Mouse (Mus musculus) forebrain, embryonic 11.5 days (tissue): Measurements from ENCODE around the gene Pnmal1. TPM values are rescaled to one million over a fixed set of nuclear protein-coding genes. Genes with fewer than 3 reads are reported as not detected.

Experiments
- ATAC-seq: fragments of 200-750 bp; cut with Nextera tagmentation; replicated peaks from 2 replicates; pipeline ENCODE4 v1.8.0; 2017; ENCODE audit warnings: moderate TSS enrichment; ENCODE audit not compliant: low FRiP score
- DNase-seq: peaks from one replicate; pipeline ENCODE4 v3.0.0-alpha.2; 2017; ENCODE audit warnings: low spot score
- H3K27ac ChIP-seq: fragments of 300-500 bp; sonication (generic); 2 replicates; pipeline ENCODE4 v1.5.1; 2014; ENCODE audit warnings: low read depth, low read length
- H3K27me3 ChIP-seq: fragments of 300-500 bp; sonication (generic); 2 replicates; pipeline ENCODE4 v1.6.1; 2014; ENCODE audit warnings: mild to moderate bottlenecking, low read length, mixed read lengths; ENCODE audit not compliant: control insufficient read depth, insufficient read depth
- H3K36me3 ChIP-seq: fragments of 300-500 bp; sonication (generic); 2 replicates; pipeline ENCODE4 v1.6.1; 2014; ENCODE audit warnings: mild to moderate bottlenecking, low read length, moderate library complexity, mixed read lengths; ENCODE audit not compliant: control insufficient read depth, insufficient read depth
- H3K4me1 ChIP-seq: fragments of 300-500 bp; sonication (generic); replicated peaks from 2 replicates; pipeline ENCODE4 v1.6.1; 2014; ENCODE audit warnings: low read length, mixed read lengths; ENCODE audit not compliant: control insufficient read depth, insufficient read depth
- H3K4me2 ChIP-seq: fragments of 300-500 bp; sonication (generic); 2 replicates; pipeline ENCODE4 v1.6.1; 2014; ENCODE audit warnings: low read depth, mild to moderate bottlenecking, low read length, moderate library complexity, mixed read lengths; ENCODE audit not compliant: severe bottlenecking
- H3K4me3 ChIP-seq: fragments of 300-500 bp; sonication (generic); 2 replicates; pipeline ENCODE4 v1.5.1; 2014; ENCODE audit warnings: low read depth, low read length
- H3K9ac ChIP-seq: fragments of 300-500 bp; sonication (generic); 2 replicates; pipeline ENCODE4 v1.6.1; 2014; ENCODE audit warnings: low read length
- H3K9me3 ChIP-seq: fragments of 300-500 bp; sonication (generic); 2 replicates; pipeline ENCODE4 v1.6.1; 2016; ENCODE audit warnings: low read length, mixed read lengths; ENCODE audit not compliant: control insufficient read depth
- WGBS: fragments of 180-500 bp; shearing (Covaris S2); extraction: QIAGEN DNeasy Blood & Tissue Kit; methylation state at CpG from one replicate; pipeline ENCODE4 v1.1.7; 2014; 5-methylcytosine and 5-hydroxymethylcytosine counted together
- polyA plus RNA-seq: library from polyadenylated mRNA; unstranded; fragments of >200 nt; fragmentation: Nextera tagmentation; extraction: Ambion mirVana; gene quantifications from 2 replicates; pipeline ENCODE4 v1.2.1, GENCODE M21; 2014

Pnmal1 gene
- polyA plus RNA-seq, 1 experiment from 2014 or later, result 20.4 TPM

- no peak overlapping the region for H3K9ac ChIP-seq
- 41% methylated on average over 14 of the region's 14 CpGs for WGBS
- H3K27me3 ChIP-seq, result no peaks in the 10 kb centered on the region
- H3K9me3 ChIP-seq, result no peaks in the 10 kb centered on the region
- ATAC-seq (peak; percentile 47), DNase-seq (no peak)
- H3K27ac ChIP-seq, result no peak overlapping the region
- H3K4me2 ChIP-seq, result no peak overlapping the region
- H3K4me3 ChIP-seq, result no peak overlapping the region
- no peaks in the 10 kb centered on the region for H3K36me3 ChIP-seq
- peaks cover under 1% of the 10 kb centered on the region; the same call in 1 of the 2 replicates for H3K4me1 ChIP-seq
Observed at GRCm38 (mm10) chr7:16932704-16933577, 26.5 kb upstream of the Pnmal1 start.

GRCm38 (mm10) chr7:16937312-16937711 lies 22.2 kb upstream of the Pnmal1 start:
- ATAC-seq, result no peak
- no peak overlapping the region for H3K4me3 ChIP-seq
- no peak overlapping the region for H3K9ac ChIP-seq
- no peak overlapping the region for H3K4me2 ChIP-seq
- H3K9me3 ChIP-seq, result no peaks in the 10 kb centered on the region
- no peak for DNase-seq
- H3K27me3 ChIP-seq, result no peaks in the 10 kb centered on the region
- H3K36me3 ChIP-seq, result no peaks in the 10 kb centered on the region
- H3K27ac ChIP-seq, result no peak overlapping the region
- H3K4me1 ChIP-seq, result peaks cover 5% of the 10 kb centered on the region; the same call in 1 of the 2 replicates
- 52% methylated on average over 4 of the region's 4 CpGs for WGBS

GRCm38 (mm10) chr7:16938117-16938791 lies 21.2 kb upstream of the Pnmal1 start:
- Histone ChIP-seq H3K4me3 (no peak overlapping the region), H3K27ac (0 out of 2 replicates have a peak overlapping the region, but pooled peaks have one; percentile 25), H3K4me1 (peaks cover 9% of the 10 kb centered on the region; the same call in 1 of the 2 replicates), H3K4me2 (no peak overlapping the region), H3K27me3 (no peaks in the 10 kb centered on the region), H3K9me3 (no peaks in the 10 kb centered on the region), H3K9ac (no peak overlapping the region), H3K36me3 (no peaks in the 10 kb centered on the region)
- no peak for DNase-seq
- ATAC-seq, result peak; percentile 51; the same call in 1 of the 2 replicates
- WGBS, result 70% methylated on average over 17 of the region's 17 CpGs

GRCm38 (mm10) chr7:16940292-16940691 lies 19.2 kb upstream of the Pnmal1 start:
- Histone ChIP-seq H3K36me3 (no peaks in the 10 kb centered on the region), H3K4me3 (no peak overlapping the region), H3K27ac (no peak overlapping the region), H3K27me3 (peaks cover 3% of the 10 kb centered on the region), H3K9me3 (no peaks in the 10 kb centered on the region), H3K4me1 (peaks cover 11% of the 10 kb centered on the region; the same call in 1 of the 2 replicates), H3K9ac (no peak overlapping the region), H3K4me2 (no peak overlapping the region)
- no peak for ATAC-seq
- WGBS, result 57% methylated on average over 7 of the region's 7 CpGs
- DNase-seq, result no peak

- Histone ChIP-seq H3K4me3 (no peak overlapping the region), H3K27ac (peak overlapping the region; percentile 20; the same call in 1 of the 2 replicates), H3K9me3 (no peaks in the 10 kb centered on the region), H3K4me1 (peaks cover 19% of the 10 kb centered on the region), H3K9ac (no peak overlapping the region), H3K36me3 (no peaks in the 10 kb centered on the region), H3K27me3 (peaks cover 29% of the 10 kb centered on the region), H3K4me2 (no peak overlapping the region)
- 60% methylated on average over 4 of the region's 4 CpGs for WGBS
- DNase-seq (no peak), ATAC-seq (no peak)
Observed at GRCm38 (mm10) chr7:16942861-16943260, 16.6 kb upstream of the Pnmal1 start.

- peak within 1 kb of the TSS; percentile 91 for H3K4me2 ChIP-seq
- H3K4me1 ChIP-seq, result peaks cover 22% of the 10 kb centered on the region
- H3K36me3 ChIP-seq, result no peaks in the 10 kb centered on the region
- H3K9me3 ChIP-seq, result no peaks in the 10 kb centered on the region
- ATAC-seq, result peak; percentile 91
- H3K4me3 ChIP-seq, result peak within 1 kb of the TSS; percentile 61
- peak within 1 kb of the TSS; percentile 78 for H3K9ac ChIP-seq
- H3K27ac ChIP-seq, result peak within 1 kb of the TSS; percentile 15; the same call in 1 of the 2 replicates
- peaks cover 43% of the 10 kb centered on the region for H3K27me3 ChIP-seq
- peak; percentile 95 for DNase-seq
- 15% methylated on average over 36 of the region's 36 CpGs for WGBS
Observed at GRCm38 (mm10) chr7:16944061-16944807, 15.2 kb upstream of the Pnmal1 start, which contains the start of gene Pnmal2. Gene Pnmal2, plus strand, starts transcription at chr7:16944682.

GRCm38 (mm10) chr7:16944808-16945315 lies 14.6 kb upstream of the Pnmal1 start:
- WGBS, result under 1% methylated on average over 22 of the region's 22 CpGs
- H3K4me1 ChIP-seq, result peaks cover 24% of the 10 kb centered on the region
- no peaks in the 10 kb centered on the region for H3K36me3 ChIP-seq
- H3K4me3 ChIP-seq, result peak overlapping the region; percentile 61
- DNase-seq, result no peak
- no peak for ATAC-seq
- peak overlapping the region; percentile 91 for H3K4me2 ChIP-seq
- peak overlapping the region; percentile 15; the same call in 1 of the 2 replicates for H3K27ac ChIP-seq
- peak overlapping the region; percentile 78 for H3K9ac ChIP-seq
- peaks cover 45% of the 10 kb centered on the region for H3K27me3 ChIP-seq
- no peaks in the 10 kb centered on the region for H3K9me3 ChIP-seq

GRCm38 (mm10) chr7:16945419-16945818 lies 14.1 kb upstream of the Pnmal1 start:
- H3K9me3 ChIP-seq, result no peaks in the 10 kb centered on the region
- DNase-seq (no peak), ATAC-seq (no peak)
- peak overlapping the region; percentile 78 for H3K9ac ChIP-seq
- H3K4me3 ChIP-seq, result peak overlapping the region; percentile 61
- H3K27me3 ChIP-seq, result peaks cover 46% of the 10 kb centered on the region
- no peaks in the 10 kb centered on the region for H3K36me3 ChIP-seq
- no peak overlapping the region for H3K27ac ChIP-seq
- peak overlapping the region; percentile 91 for H3K4me2 ChIP-seq
- 11% methylated on average over 17 of the region's 17 CpGs for WGBS
- peaks cover 22% of the 10 kb centered on the region for H3K4me1 ChIP-seq
